Mouse (Mus musculus): ENCODE results near the gene Avpi1. TPM values are rescaled to one million over a fixed set of nuclear protein-coding genes. Genes with fewer than 3 reads are reported as not detected.

Avpi1 gene
- polyA plus RNA-seq, 1 experiment from 2014 or later: 22.9 TPM

DNA sequence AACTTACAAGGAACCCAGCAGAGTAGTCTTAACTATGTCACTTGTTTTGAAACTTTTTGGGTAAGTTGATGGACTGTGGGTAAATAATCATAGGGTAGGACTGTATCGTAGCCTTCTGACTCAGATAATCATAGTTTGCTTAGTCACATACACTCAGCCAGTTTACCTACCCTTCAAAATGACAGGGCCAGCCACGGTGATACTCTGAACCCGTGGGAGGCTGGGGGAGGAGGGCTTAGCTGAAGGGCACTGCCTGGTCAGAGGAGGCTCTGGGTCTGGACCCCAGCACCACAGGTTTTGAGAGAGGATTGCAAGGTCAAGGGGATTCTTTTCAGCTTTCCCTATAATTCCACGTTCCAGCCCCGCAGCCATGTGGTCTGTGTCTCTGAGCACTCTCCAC lies 10.3 kb downstream of the Avpi1 start:
- Histone ChIP-seq H3K9me3 (replicated peaks; ENCODE audit: control insufficient read depth, low read length) (no peaks in the 10 kb centered on the region), H3K4me2 (ENCODE audit: low read depth, low read length) (no peak overlapping the region), H3K27me3 (ENCODE audit: control insufficient read depth, insufficient read depth, low read length) (no peaks in the 10 kb centered on the region), H3K4me1 (ENCODE audit: control insufficient read depth, insufficient read depth, low read length) (no peaks in the 10 kb centered on the region), H3K4me3 (ENCODE audit: low read depth, low read length) (no peak overlapping the region), H3K36me3 (replicated peaks; ENCODE audit: control insufficient read depth, insufficient read depth, low read depth, low read length) (peaks cover 9% of the 10 kb centered on the region), H3K9ac (replicated peaks; ENCODE audit: low read length) (no peak overlapping the region), H3K27ac (replicated peaks; ENCODE audit: low read depth, low read length) (no peak overlapping the region)
- WGBS: 88% methylated on average over 5 of the region's 5 CpGs
- ATAC-seq (replicated peaks; ENCODE audit: insufficient number of reproducible peaks, low FRiP score, low TSS enrichment, low read depth) (no peak), DNase-seq (ENCODE audit: low spot score) (no peak)

DNA sequence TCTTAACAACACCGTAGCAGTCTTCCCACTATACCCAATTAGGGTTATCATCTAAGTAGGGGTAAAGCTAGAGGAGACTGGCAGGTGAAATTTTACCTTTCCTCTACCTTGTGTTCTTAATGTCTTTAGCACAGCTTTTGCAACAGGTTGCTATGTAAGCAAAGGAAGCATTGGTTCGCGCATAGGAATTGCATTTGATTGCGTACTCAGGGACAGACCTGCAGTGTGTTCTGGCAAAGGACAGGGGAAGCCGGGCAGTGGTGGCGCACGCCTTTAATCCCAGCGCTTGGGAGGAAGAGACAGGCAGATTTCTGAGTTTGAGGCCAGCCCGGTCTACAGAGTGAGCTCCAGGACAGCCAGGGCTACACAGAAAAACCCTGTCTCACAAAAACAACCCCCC lies 10.7 kb downstream of the Avpi1 start:
- no peaks in the 10 kb centered on the region for H3K9me3 ChIP-seq (replicated peaks; ENCODE audit: control insufficient read depth, low read length)
- H3K4me2 ChIP-seq (ENCODE audit: low read depth, low read length): no peak overlapping the region
- peaks cover 9% of the 10 kb centered on the region for H3K36me3 ChIP-seq (replicated peaks; ENCODE audit: control insufficient read depth, insufficient read depth, low read depth, low read length)
- no peak overlapping the region for H3K4me3 ChIP-seq (ENCODE audit: low read depth, low read length)
- no peak overlapping the region for H3K27ac ChIP-seq (replicated peaks; ENCODE audit: low read depth, low read length)
- no peaks in the 10 kb centered on the region for H3K27me3 ChIP-seq (ENCODE audit: control insufficient read depth, insufficient read depth, low read length)
- no peak for DNase-seq (ENCODE audit: low spot score)
- WGBS: 92% methylated on average over 9 of the region's 9 CpGs
- ATAC-seq (replicated peaks; ENCODE audit: insufficient number of reproducible peaks, low FRiP score, low TSS enrichment, low read depth): no peak
- no peaks in the 10 kb centered on the region for H3K4me1 ChIP-seq (ENCODE audit: control insufficient read depth, insufficient read depth, low read length)
- no peak overlapping the region for H3K9ac ChIP-seq (replicated peaks; ENCODE audit: low read length)

DNA sequence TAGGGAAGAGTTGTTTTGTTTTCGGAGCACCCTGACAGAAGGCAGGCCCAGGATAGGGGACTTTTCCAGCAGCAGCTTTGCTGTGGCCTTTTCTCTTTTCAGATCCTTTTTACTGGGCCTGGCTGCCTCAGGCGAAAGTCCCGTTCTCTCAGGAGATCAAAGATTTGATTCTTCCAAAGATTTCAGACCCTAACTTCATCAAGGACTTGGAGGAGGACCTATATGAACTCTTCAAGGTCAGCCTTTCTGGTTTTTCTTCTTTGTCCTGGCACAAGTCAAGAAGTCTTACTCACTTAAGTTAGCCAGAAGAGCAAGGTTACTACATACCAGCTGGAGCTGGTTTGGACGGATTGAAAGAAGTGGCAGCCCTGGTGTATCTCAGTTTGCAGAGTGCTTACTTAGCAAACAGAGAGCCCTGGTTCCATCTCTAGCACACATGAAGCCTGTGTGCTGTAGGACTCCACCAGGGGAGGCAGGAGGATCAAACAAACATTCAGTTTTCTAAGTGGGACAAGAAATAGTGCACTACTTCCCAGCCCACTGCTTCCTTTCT lies 13.0 kb downstream of the Avpi1 start:
- Histone ChIP-seq H3K4me1 (ENCODE audit: control insufficient read depth, insufficient read depth, low read length) (no peaks in the 10 kb centered on the region), H3K9ac (replicated peaks; ENCODE audit: low read length) (no peak overlapping the region), H3K27me3 (ENCODE audit: control insufficient read depth, insufficient read depth, low read length) (no peaks in the 10 kb centered on the region), H3K4me3 (ENCODE audit: low read depth, low read length) (no peak overlapping the region), H3K36me3 (replicated peaks; ENCODE audit: control insufficient read depth, insufficient read depth, low read depth, low read length) (peaks cover 2% of the 10 kb centered on the region), H3K27ac (replicated peaks; ENCODE audit: low read depth, low read length) (no peak overlapping the region), H3K4me2 (ENCODE audit: low read depth, low read length) (no peak overlapping the region), H3K9me3 (replicated peaks; ENCODE audit: control insufficient read depth, low read length) (no peaks in the 10 kb centered on the region)
- ATAC-seq (replicated peaks; ENCODE audit: insufficient number of reproducible peaks, low FRiP score, low TSS enrichment, low read depth): no peak
- DNase-seq (ENCODE audit: low spot score): no peak
- WGBS: 87% methylated on average over 4 of the region's 4 CpGs

DNA sequence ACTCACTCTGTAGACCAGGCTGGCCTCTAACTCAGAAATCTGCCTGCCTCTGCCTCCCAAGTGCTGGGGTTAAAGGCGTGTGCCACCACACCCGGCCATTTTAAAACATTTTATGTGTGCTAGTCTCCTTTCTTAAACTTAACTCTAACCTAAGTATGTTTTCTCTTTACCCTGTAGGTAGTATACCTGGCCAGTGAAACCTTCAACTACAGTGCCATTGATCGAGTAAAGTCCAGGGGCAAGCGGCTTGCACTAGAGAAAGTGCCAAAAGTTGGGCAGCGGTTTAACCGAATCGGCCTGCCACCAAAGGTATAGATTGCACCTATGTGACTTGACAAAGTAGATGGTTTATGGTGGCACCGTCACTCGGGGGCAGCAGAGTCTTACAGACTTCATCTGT lies 24.2 kb downstream of the Avpi1 start:
- no peaks in the 10 kb centered on the region for H3K27me3 ChIP-seq (ENCODE audit: control insufficient read depth, insufficient read depth, low read length)
- no peaks in the 10 kb centered on the region for H3K9me3 ChIP-seq (replicated peaks; ENCODE audit: control insufficient read depth, low read length)
- no peak overlapping the region for H3K9ac ChIP-seq (replicated peaks; ENCODE audit: low read length)
- ATAC-seq (replicated peaks; ENCODE audit: insufficient number of reproducible peaks, low FRiP score, low TSS enrichment, low read depth) (no peak), DNase-seq (ENCODE audit: low spot score) (no peak)
- H3K36me3 ChIP-seq (replicated peaks; ENCODE audit: control insufficient read depth, insufficient read depth, low read depth, low read length): 0 out of 2 replicates have a peak, but pooled peaks cover 2% of the 10 kb centered on the region
- no peaks in the 10 kb centered on the region for H3K4me1 ChIP-seq (ENCODE audit: control insufficient read depth, insufficient read depth, low read length)
- WGBS: 91% methylated on average over 9 of the region's 9 CpGs
- no peak overlapping the region for H3K4me2 ChIP-seq (ENCODE audit: low read depth, low read length)
- no peak overlapping the region for H3K27ac ChIP-seq (replicated peaks; ENCODE audit: low read depth, low read length)
- H3K4me3 ChIP-seq (ENCODE audit: low read depth, low read length): no peak overlapping the region

DNA sequence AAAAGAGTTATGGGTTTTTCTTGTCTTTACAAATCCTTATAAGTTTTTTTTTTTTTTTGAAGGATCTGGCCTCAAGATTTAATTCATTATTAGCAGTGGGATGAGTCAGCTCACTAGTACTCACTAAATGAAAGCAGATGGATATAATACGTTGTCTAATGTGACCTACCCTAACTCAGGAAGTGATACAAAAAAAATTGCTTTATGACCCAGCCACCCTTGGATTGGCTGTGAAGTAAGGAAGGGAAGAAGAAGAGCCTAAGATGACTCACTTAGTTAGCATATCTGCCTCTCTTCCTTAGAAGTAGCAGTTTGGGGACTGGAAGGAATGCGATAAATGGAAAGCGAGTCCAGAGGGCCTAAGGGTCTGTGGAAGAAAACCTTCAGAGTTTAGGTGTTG lies 29.5 kb downstream of the Avpi1 start:
- no peaks in the 10 kb centered on the region for H3K9me3 ChIP-seq (replicated peaks; ENCODE audit: control insufficient read depth, low read length)
- no peak overlapping the region for H3K4me3 ChIP-seq (ENCODE audit: low read depth, low read length)
- ATAC-seq (replicated peaks; ENCODE audit: insufficient number of reproducible peaks, low FRiP score, low TSS enrichment, low read depth) (no peak), DNase-seq (ENCODE audit: low spot score) (no peak)
- no peak overlapping the region for H3K9ac ChIP-seq (replicated peaks; ENCODE audit: low read length)
- H3K4me2 ChIP-seq (ENCODE audit: low read depth, low read length): no peak overlapping the region
- H3K27ac ChIP-seq (replicated peaks; ENCODE audit: low read depth, low read length): no peak overlapping the region
- WGBS: 79% methylated on average over 3 of the region's 3 CpGs
- no peaks in the 10 kb centered on the region for H3K27me3 ChIP-seq (ENCODE audit: control insufficient read depth, insufficient read depth, low read length)
- H3K36me3 ChIP-seq (replicated peaks; ENCODE audit: control insufficient read depth, insufficient read depth, low read depth, low read length): no peaks in the 10 kb centered on the region
- H3K4me1 ChIP-seq (ENCODE audit: control insufficient read depth, insufficient read depth, low read length): no peaks in the 10 kb centered on the region

DNA sequence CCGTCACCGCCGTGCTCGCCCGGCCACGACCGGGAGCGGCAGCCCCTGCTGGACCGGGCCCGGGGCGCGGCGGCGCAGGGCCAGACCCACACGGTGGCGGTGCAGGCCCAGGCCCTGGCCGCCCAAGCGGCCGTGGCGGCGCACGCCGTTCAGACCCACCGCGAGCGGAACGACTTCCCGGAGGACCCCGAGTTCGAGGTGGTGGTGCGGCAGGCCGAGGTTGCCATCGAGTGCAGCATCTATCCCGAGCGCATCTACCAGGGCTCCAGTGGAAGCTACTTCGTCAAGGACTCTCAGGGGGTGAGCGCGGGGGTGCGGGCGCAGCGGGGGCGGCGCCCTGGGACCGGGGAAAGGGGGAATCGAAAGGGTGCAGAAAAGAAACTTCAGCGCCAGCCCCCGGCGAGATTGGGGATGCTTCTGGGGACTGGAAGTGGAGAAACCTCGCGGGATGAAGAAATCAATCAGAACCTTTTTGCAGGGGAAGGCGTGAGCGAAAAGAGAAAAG lies 38.2 kb downstream of the Avpi1 start:
- H3K4me2 ChIP-seq (ENCODE audit: low read depth, low read length): peak overlapping the region; percentile 82
- DNase-seq (ENCODE audit: low spot score) (peak; percentile 42), ATAC-seq (replicated peaks; ENCODE audit: insufficient number of reproducible peaks, low FRiP score, low TSS enrichment, low read depth) (peak; percentile 79)
- peaks cover 4% of the 10 kb centered on the region; the same call in 1 of the 2 replicates for H3K4me1 ChIP-seq (ENCODE audit: control insufficient read depth, insufficient read depth, low read length)
- peak overlapping the region; percentile 97 for H3K4me3 ChIP-seq (ENCODE audit: low read depth, low read length)
- H3K9me3 ChIP-seq (replicated peaks; ENCODE audit: control insufficient read depth, low read length): no peaks in the 10 kb centered on the region
- WGBS: under 1% methylated on average over 52 of the region's 52 CpGs
- H3K27ac ChIP-seq (replicated peaks; ENCODE audit: low read depth, low read length): peak overlapping the region; percentile 62
- no peaks in the 10 kb centered on the region for H3K36me3 ChIP-seq (replicated peaks; ENCODE audit: control insufficient read depth, insufficient read depth, low read depth, low read length)
- peak overlapping the region; percentile 82 for H3K9ac ChIP-seq (replicated peaks; ENCODE audit: low read length)
- H3K27me3 ChIP-seq (ENCODE audit: control insufficient read depth, insufficient read depth, low read length): no peaks in the 10 kb centered on the region

DNA sequence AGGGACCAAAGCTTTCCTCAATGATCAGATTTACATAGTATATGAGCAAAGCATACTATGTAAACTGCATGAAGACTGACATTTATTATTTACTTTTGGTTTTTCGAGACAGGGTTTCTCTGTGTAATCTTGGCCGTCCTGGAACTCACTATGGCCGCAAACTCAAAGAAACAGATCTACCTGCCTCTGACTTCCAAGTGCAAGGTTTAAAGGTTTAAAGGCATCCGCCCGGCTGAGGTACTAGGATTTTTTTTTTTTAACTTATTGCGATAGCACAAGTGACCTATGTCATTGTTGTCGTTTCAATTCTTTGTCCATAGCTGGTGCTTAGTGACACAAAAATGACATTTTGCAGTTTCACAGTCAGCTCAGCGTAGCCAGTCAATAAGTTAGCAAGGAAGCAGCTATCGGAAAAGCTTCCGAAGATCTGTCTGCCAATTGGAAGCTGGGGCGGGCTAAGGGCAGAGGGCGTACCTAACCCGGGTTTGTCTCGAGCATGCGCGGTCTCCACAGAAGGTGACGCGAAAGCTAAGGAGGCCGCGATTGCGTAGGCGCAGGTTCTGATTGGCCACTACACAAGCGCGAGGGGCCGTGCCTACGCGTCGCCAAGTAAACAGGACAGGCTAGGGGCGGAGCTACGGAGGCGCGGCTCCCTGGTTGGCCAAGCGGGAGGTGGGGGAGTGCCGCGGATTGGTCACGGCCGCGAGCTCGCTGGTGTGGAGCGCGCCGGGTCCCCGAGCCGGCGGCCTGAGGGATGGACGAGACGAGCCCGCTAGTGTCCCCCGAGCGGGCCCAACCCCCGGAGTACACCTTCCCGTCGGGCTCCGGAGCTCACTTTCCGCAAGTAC lies 38.9 kb downstream of the Avpi1 start, which contains the start of gene Pi4k2a:
Pi4k2a (plus strand) TSS at position 723 of the 848 bp plus-strand sequence.
- ATAC-seq (replicated peaks; ENCODE audit: insufficient number of reproducible peaks, low FRiP score, low TSS enrichment, low read depth) (peak; percentile 96), DNase-seq (ENCODE audit: low spot score) (peak; percentile 99)
- Histone ChIP-seq H3K27me3 (ENCODE audit: control insufficient read depth, insufficient read depth, low read length) (no peaks in the 10 kb centered on the region), H3K4me2 (ENCODE audit: low read depth, low read length) (peak within 1 kb of the TSS; percentile 82), H3K4me1 (ENCODE audit: control insufficient read depth, insufficient read depth, low read length) (peaks cover 4% of the 10 kb centered on the region; the same call in 1 of the 2 replicates), H3K27ac (replicated peaks; ENCODE audit: low read depth, low read length) (peak within 1 kb of the TSS; percentile 62), H3K4me3 (ENCODE audit: low read depth, low read length) (peak within 1 kb of the TSS; percentile 97), H3K9ac (replicated peaks; ENCODE audit: low read length) (peak within 1 kb of the TSS; percentile 82), H3K36me3 (replicated peaks; ENCODE audit: control insufficient read depth, insufficient read depth, low read depth, low read length) (no peaks in the 10 kb centered on the region), H3K9me3 (replicated peaks; ENCODE audit: control insufficient read depth, low read length) (no peaks in the 10 kb centered on the region)
- under 1% methylated on average over 54 of the region's 55 CpGs for WGBS

Measured in embryonic facial prominence, embryonic 11.5 days (tissue).